Mouse (Mus musculus): Measurements from ENCODE around the gene Gm28042. TPM values are rescaled to one million over a fixed set of nuclear protein-coding genes. Genes with fewer than 3 reads are reported as not detected.

Gm28042 gene
- polyA plus RNA-seq, 1 experiment = 7.0 TPM

GRCm38 (mm10) chr2:119988952-119989351 is 38.3 kb upstream of the Gm28042 start:
- TF ChIP-seq CTCF (IDR thresholded peaks at IDR 0.05; ENCODE audit: borderline replicate concordance, control insufficient read depth, extremely low read depth, insufficient read depth, low read length, poor library complexity) (no peak), POLR2A (IDR thresholded peaks at IDR 0.05; ENCODE audit: control insufficient read depth, extremely low read depth, insufficient read depth, low read length, poor library complexity) (no peak)
- WGBS = 82% methylated on average over 4 of the region's 4 CpGs
- H3K4me3 ChIP-seq (ENCODE audit: control insufficient read depth, insufficient read depth, low read length) = no peak overlapping the region
- H3K4me1 ChIP-seq (replicated peaks; ENCODE audit: control insufficient read depth, insufficient read depth, low read length) = no peaks in the 10 kb centered on the region
- no peaks in the 10 kb centered on the region for H3K27me3 ChIP-seq (ENCODE audit: control insufficient read depth, insufficient read depth, low read length)
- DNase-seq = no peak
- no peak overlapping the region for H3K27ac ChIP-seq (ENCODE audit: control insufficient read depth, insufficient read depth, low read length)
- H3K36me3 ChIP-seq (ENCODE audit: control insufficient read depth, insufficient read depth, low read length) = no peaks in the 10 kb centered on the region

DNA sequence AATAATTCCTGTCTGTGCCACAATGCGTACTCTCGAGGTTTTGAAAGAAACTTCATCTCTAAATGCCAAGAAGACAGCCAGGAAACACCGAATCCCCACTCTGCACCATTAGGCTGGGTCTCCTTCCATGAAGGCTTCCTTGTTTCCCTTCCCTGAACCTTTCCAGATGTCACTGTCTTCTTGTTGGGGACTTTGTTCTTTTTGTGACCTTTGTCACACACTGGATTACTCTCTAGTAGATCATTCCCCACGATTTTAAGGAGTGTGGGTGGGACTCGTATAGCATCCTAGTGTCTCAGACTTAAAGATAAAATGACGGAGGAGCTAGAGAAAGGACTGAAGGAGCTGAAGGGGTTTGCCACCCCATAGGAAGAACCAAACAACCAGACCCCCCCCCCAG is 36.4 kb upstream of the Gm28042 start:
- no peak for TF ChIP-seq CTCF (IDR thresholded peaks at IDR 0.05; ENCODE audit: borderline replicate concordance, control insufficient read depth, extremely low read depth, insufficient read depth, low read length, poor library complexity)
- H3K36me3 ChIP-seq (ENCODE audit: control insufficient read depth, insufficient read depth, low read length) = no peaks in the 10 kb centered on the region
- DNase-seq = no peak
- H3K27ac ChIP-seq (ENCODE audit: control insufficient read depth, insufficient read depth, low read length) = no peak overlapping the region
- no peak overlapping the region for H3K4me3 ChIP-seq (ENCODE audit: control insufficient read depth, insufficient read depth, low read length)
- WGBS = 94% methylated on average over 6 of the region's 6 CpGs
- H3K4me1 ChIP-seq (replicated peaks; ENCODE audit: control insufficient read depth, insufficient read depth, low read length) = no peaks in the 10 kb centered on the region
- no peaks in the 10 kb centered on the region for H3K27me3 ChIP-seq (ENCODE audit: control insufficient read depth, insufficient read depth, low read length)

- H3K27ac ChIP-seq (ENCODE audit: control insufficient read depth, insufficient read depth, low read length) = no peak overlapping the region
- no peaks in the 10 kb centered on the region for H3K27me3 ChIP-seq (ENCODE audit: control insufficient read depth, insufficient read depth, low read length)
- H3K36me3 ChIP-seq (ENCODE audit: control insufficient read depth, insufficient read depth, low read length) = no peaks in the 10 kb centered on the region
- H3K4me1 ChIP-seq (replicated peaks; ENCODE audit: control insufficient read depth, insufficient read depth, low read length) = no peaks in the 10 kb centered on the region
- no peak for TF ChIP-seq CTCF (IDR thresholded peaks at IDR 0.05; ENCODE audit: borderline replicate concordance, control insufficient read depth, extremely low read depth, insufficient read depth, low read length, poor library complexity)
- TF ChIP-seq POLR2A (IDR thresholded peaks at IDR 0.05; ENCODE audit: control insufficient read depth, extremely low read depth, insufficient read depth, low read length, poor library complexity) = no peak
- DNase-seq = no peak
- H3K4me3 ChIP-seq (ENCODE audit: control insufficient read depth, insufficient read depth, low read length) = no peak overlapping the region
- WGBS = 89% methylated on average over 2 of the region's 2 CpGs
Measured at GRCm38 (mm10) chr2:119992349-119992748, 34.9 kb upstream of the Gm28042 start.

DNA sequence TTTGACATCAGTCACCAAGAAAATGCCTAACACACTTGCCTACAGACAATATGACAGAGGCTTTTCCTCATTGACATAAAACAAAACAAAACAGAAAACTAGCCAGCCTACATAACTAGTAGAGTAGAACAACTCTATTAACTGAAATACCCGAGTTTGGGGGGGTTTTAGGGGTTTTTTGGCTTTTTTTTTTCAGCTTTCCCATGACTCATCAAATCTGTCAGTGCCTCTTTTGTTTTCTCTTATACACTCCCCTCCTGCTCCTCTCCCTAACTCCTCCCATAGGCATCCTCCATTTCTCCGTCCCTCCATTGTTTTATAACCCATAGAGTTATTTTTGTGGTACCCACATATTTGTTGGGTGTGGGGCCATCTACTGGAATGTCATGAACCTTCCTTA is 33.8 kb upstream of the Gm28042 start:
- no peak overlapping the region for H3K27ac ChIP-seq (ENCODE audit: control insufficient read depth, insufficient read depth, low read length)
- H3K36me3 ChIP-seq (ENCODE audit: control insufficient read depth, insufficient read depth, low read length) = no peaks in the 10 kb centered on the region
- DNase-seq = no peak
- 69% methylated on average over 2 of the region's 2 CpGs for WGBS
- H3K4me3 ChIP-seq (ENCODE audit: control insufficient read depth, insufficient read depth, low read length) = no peak overlapping the region
- H3K4me1 ChIP-seq (replicated peaks; ENCODE audit: control insufficient read depth, insufficient read depth, low read length) = no peaks in the 10 kb centered on the region
- no peaks in the 10 kb centered on the region for H3K27me3 ChIP-seq (ENCODE audit: control insufficient read depth, insufficient read depth, low read length)
- TF ChIP-seq POLR2A (IDR thresholded peaks at IDR 0.05; ENCODE audit: control insufficient read depth, extremely low read depth, insufficient read depth, low read length, poor library complexity) (no peak), CTCF (IDR thresholded peaks at IDR 0.05; ENCODE audit: borderline replicate concordance, control insufficient read depth, extremely low read depth, insufficient read depth, low read length, poor library complexity) (no peak)

DNA sequence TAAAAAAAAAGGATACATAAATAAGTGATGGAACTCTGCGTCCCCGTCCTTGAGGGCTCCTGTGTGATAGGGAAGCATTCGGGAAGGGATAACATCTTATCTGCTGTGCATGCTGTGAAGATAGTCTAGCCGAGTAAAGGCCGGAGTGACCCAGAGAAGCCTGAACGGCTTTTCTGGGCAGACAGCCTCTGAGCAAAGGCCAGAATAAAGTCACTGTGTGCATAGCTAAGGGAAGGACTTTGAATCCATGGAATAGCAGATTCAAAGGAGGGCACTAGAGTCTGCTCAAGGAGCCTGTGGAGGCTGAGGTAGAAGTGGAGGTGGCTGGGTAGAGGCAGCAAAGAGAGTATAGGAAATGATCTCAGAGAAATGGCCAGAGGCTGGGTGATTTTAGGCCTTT is 32.5 kb upstream of the Gm28042 start:
- 97% methylated on average over 6 of the region's 6 CpGs for WGBS

DNA sequence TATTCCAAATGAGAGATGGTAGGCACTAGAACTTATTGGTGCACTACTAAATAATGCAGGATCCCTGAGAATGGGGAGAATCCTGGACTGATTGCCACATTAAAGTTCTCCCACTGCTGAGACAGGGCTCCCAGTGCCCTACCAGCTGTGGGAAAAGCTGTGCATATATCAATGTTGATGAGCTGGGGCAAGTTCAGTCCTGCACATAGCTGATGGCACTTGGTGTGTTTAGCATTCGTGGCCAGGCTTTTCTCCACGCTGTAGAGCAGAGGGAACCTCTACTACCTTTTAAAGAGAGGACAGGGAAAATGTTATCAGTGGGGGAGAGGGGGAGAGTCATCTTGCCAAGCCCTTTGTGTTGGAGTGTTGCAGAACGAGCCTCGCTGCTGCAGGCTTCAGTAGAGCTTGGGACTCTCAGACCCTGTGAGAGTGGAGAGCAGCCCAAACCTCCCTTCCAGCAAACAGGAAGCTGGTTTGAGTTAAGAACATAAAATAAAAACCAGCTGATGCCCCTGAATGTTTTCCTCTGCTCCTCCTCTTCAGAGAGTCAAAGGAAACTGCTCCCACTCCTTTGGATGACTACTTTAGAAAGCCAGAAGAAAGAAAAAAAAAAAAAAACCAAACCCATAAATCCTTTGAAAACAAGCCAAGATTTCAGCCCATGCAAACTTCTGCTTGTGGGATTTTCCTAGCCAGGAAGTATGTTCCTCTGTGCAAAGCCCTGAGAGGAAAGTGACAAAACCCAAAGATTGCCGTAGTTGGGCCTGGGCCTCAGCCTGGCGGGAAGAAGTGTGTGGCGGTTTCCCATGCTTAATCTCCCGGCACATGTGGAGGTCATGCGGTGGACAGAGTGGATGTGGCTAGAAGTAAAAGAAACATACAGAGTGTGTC is 31.7 kb upstream of the Gm28042 start:
- no peak for TF ChIP-seq POLR2A (IDR thresholded peaks at IDR 0.05; ENCODE audit: control insufficient read depth, extremely low read depth, insufficient read depth, low read length, poor library complexity)
- no peak for TF ChIP-seq CTCF (IDR thresholded peaks at IDR 0.05; ENCODE audit: borderline replicate concordance, control insufficient read depth, extremely low read depth, insufficient read depth, low read length, poor library complexity)
- H3K27ac ChIP-seq (ENCODE audit: control insufficient read depth, insufficient read depth, low read length) = peak overlapping the region; percentile 21; the same call in 1 of the 2 replicates
- no peak for DNase-seq
- WGBS = 50% methylated on average over 9 of the region's 9 CpGs
- H3K4me3 ChIP-seq (ENCODE audit: control insufficient read depth, insufficient read depth, low read length) = no peak overlapping the region
- no peaks in the 10 kb centered on the region for H3K4me1 ChIP-seq (replicated peaks; ENCODE audit: control insufficient read depth, insufficient read depth, low read length)
- no peaks in the 10 kb centered on the region for H3K27me3 ChIP-seq (ENCODE audit: control insufficient read depth, insufficient read depth, low read length)
- H3K36me3 ChIP-seq (ENCODE audit: control insufficient read depth, insufficient read depth, low read length) = no peaks in the 10 kb centered on the region

More for the DNA sequence above, 32.5 kb upstream of the Gm28042 start:
- Histone ChIP-seq H3K27ac (ENCODE audit: control insufficient read depth, insufficient read depth, low read length) (0 out of 2 replicates have a peak overlapping the region, but pooled peaks have one; percentile 8), H3K36me3 (ENCODE audit: control insufficient read depth, insufficient read depth, low read length) (no peaks in the 10 kb centered on the region), H3K27me3 (ENCODE audit: control insufficient read depth, insufficient read depth, low read length) (no peaks in the 10 kb centered on the region), H3K4me1 (replicated peaks; ENCODE audit: control insufficient read depth, insufficient read depth, low read length) (no peaks in the 10 kb centered on the region), H3K4me3 (ENCODE audit: control insufficient read depth, insufficient read depth, low read length) (no peak overlapping the region)
- DNase-seq = no peak
- TF ChIP-seq CTCF (IDR thresholded peaks at IDR 0.05; ENCODE audit: borderline replicate concordance, control insufficient read depth, extremely low read depth, insufficient read depth, low read length, poor library complexity) = no peak
- no peak for TF ChIP-seq POLR2A (IDR thresholded peaks at IDR 0.05; ENCODE audit: control insufficient read depth, extremely low read depth, insufficient read depth, low read length, poor library complexity)
